Mouse (Mus musculus) kidney, adult 18-20 months (tissue): ENCODE measurements around the gene Cd44.

ENCODE experiments used
- DNase-seq: peaks from one replicate; pipeline ENCODE4 v3.0.0; 2021

Cd44 gene

DNA sequence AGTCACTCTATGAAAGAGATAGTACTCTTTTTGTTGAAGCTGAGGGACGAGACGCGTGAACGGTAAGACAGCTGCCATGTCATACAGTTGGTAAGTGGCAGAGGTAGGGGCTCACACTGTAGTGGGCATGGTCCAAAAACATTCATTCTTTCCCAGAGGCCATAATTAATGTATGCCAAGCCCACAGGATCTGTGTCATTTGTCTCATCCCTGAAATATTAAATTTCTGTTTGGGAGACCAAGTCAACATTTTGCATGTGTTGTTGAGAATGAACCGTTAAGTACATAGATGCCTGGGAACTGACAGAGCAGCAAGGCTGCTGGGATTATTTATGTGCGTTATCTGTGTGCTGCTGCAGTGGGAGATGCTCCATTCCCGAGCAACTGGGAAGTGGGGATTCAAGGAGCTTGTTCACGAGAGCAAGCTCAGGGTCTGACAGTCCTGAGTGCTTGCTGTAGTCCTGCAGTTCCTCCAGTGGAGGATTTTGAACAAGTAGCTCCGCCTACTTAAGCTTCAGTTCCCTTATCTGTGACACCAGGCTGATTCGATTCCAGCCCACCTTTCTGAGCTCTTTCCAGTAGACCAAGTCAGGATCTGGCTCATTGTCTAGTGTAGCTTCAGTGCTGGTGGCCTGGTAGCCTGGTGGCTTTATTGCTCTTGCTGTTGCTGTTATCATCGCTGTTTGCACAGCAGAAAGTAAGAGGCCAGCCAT lies 12.5 kb upstream of the Cd44 start:
- no peak for DNase-seq

- DNase-seq = no peak
Observed at GRCm38 (mm10) chr2:102912951-102913350, 11.5 kb upstream of the Cd44 start.

GRCm38 (mm10) chr2:102912469-102912868 lies 11.0 kb upstream of the Cd44 start:
- DNase-seq = no peak

GRCm38 (mm10) chr2:102909403-102909802 lies 7.9 kb upstream of the Cd44 start:
- no peak for DNase-seq

DNA sequence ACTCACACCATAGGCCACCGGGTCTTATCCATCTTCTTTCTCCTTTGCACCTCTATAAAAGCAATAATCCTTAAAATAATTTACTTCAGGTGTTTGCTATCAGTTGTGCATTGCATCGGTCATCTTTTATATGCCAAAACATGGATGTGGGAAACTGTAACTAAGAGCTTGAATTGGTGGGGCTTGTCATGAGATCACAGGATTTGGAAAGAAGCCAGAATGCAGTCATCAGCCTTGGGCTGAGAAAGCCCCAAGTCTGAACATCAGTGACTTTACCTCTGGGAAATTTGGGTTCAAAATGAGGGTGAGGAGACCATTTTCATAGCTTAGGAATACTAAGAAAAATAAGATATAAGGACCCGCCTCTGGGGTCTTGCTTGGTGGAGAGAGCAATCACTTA lies 4.1 kb upstream of the Cd44 start:
- no peak for DNase-seq

- DNase-seq = no peak
Observed at GRCm38 (mm10) chr2:102901828-102902223, 361 bp upstream of the Cd44 start.

GRCm38 (mm10) chr2:102900230-102900721 lies 1.2 kb downstream of the Cd44 start:
- no peak for DNase-seq

DNA sequence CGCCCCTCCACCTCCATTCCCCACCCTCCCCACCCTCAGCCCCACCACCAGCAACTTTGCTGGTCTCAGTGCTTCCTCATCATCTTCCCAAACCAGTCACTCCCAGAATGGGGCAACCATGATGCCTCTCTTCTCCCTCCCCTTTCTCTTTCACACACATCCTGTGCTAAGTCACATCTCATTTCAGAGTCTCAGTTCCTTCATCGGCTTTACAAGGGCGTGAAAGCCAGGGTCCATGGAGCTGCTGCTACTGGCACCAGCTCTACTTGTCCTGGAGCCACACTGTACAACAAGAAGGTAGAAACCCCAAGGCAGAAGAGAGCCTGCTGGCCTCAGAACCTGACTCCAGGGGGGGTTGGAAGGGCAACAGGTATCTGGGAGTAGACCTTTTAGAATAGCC lies 2.2 kb downstream of the Cd44 start:
- no peak for DNase-seq

GRCm38 (mm10) chr2:102898585-102898984 lies 2.9 kb downstream of the Cd44 start:
- no peak for DNase-seq

- no peak for DNase-seq
Observed at GRCm38 (mm10) chr2:102896154-102896553, 5.3 kb downstream of the Cd44 start.

DNA sequence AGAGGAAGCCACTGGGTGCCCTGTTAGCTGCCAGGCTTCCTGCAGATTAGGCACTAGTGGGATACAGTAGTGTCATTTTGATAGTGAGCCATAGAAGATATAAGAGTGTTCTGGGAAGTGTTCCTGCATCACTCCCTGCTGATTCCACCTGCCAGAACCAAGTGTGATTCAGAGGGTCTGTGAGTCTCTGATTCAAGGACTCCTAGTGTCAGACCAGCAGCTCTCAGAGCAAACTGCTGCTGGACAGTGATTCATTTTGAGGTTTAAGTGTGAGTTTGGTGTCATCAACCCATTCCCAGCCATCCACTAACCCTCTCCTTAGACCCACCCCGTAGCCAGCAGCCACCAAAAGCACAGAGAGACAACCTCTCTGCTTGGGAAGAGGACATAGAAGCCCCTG lies 6.3 kb downstream of the Cd44 start:
- no peak for DNase-seq

- no peak for DNase-seq
Observed at GRCm38 (mm10) chr2:102894785-102895184, 6.7 kb downstream of the Cd44 start.

DNA sequence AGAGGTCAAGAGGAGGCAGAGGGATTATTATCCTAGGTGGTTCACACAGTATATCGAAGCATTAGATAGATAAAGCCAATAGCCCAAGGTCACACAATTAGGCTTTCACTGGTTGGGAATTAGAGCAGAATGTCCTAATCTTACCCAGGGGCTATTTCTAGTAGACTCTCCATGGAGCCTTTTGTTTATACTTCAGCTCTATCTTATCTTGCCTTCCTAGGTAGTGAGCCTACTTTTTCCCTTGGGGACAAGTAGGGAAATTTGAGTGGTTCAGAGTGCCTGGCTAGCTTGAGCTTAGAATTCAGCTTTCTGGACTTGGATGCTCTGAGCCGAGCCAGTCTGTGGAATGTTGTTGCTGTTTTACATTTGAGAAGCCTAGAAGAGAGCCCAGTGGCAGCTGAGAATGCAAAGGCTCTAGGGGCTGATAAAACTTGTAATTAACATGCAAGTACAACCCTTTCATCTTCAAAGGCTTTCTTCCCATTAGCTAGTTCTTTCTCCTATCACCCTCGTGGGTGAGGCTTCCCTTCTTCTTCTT lies 12.7 kb downstream of the Cd44 start:
- no peak for DNase-seq

DNA sequence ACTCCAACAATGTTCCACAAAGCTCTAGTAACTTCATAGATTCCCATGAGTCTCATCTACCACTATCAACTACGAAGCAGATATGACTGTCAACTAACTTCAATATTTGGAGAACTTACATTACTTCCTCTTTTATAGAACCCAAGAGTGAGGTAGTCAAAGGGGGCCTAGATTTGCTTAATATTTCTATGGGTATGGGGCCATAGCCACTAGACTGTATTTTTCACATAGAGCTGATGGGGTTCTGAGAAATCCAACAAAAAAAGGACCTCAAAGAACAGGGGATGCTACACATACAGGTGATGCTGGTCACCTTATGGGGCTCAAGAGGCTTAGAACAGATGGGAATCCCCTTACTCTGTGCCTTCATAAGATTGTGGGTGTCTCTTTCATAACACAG lies 14.3 kb downstream of the Cd44 start:
- DNase-seq = no peak

GRCm38 (mm10) chr2:102886306-102886935 lies 15.0 kb downstream of the Cd44 start:
- DNase-seq = no peak

GRCm38 (mm10) chr2:102882597-102883272 lies 18.7 kb downstream of the Cd44 start:
- no peak for DNase-seq

GRCm38 (mm10) chr2:102882004-102882588 lies 19.4 kb downstream of the Cd44 start:
- no peak for DNase-seq

DNA sequence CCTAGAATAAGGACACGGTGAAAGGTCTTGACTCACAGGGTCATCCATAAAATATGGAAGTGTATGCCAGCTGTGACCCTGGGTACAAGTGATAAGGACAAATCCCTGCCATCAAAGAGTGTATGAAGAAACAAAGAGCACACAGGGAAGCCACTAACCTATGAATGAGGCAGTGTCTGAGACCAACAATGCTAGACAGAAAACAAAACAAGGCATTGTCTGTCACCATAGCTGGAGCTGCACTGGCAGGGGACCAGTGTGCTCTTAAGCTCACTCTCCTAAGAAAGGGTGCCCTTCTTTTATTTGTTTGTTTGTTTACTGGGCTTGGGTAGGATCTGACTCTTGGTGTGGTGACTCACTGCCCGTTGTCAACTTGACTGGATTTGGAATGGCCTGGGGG lies 23.0 kb downstream of the Cd44 start:
- DNase-seq = no peak

- no peak for DNase-seq
Observed at GRCm38 (mm10) chr2:102877463-102877862, 24.0 kb downstream of the Cd44 start.

DNA sequence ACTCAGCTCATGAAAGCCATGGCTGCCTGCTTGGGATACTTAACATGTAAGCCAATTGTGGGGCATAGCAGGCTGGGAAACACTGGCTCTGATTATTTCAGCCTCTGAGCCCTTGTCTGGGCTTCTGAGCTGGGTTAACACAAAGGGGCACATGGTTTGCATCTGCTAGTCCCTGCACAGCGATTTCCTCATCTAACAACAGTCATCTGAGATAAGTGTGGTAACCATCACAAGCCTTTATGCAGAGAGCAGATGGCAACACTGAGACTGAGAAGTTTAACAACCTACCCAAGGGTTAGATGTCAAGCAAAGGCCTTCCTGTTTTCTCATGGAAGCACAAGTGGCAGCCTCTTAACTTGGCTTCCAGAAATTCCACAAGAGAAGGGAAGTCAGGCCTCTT lies 25.3 kb downstream of the Cd44 start:
- DNase-seq = no peak

GRCm38 (mm10) chr2:102873848-102874247 lies 27.6 kb downstream of the Cd44 start:
- DNase-seq = no peak

- DNase-seq = no peak
Observed at GRCm38 (mm10) chr2:102873194-102873593, 28.3 kb downstream of the Cd44 start.

DNA sequence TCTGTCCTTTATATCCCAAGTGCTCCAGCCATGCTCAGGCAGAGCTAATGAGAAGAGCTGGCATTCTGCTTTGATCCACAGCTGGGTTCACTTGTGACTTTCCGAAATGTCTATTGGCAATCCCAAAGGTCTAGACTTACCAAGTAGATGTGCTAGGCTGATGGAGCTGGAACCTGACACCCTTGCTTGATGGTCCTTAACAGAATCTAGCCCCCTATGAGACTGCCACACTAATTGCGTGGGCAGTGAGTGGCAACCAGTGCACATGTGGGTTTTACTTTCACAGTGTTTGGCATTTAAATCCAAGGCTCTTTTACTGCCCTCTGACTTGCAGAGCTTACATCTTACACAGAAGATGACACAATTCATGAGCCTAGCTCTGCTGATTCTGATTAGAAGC lies 29.0 kb downstream of the Cd44 start:
- DNase-seq = no peak
